Mouse (Mus musculus) hindbrain, embryonic 12.5 days (tissue): ENCODE results near the gene Adgrd1. TPM values are rescaled to one million over a fixed set of nuclear protein-coding genes. Genes with fewer than 3 reads are reported as not detected.

ENCODE experiments used
- ATAC-seq: fragments of 200-750 bp; cut with Nextera tagmentation; 2 replicates; pipeline ENCODE4 v1.8.0; 2017; ENCODE audit warnings: moderate TSS enrichment; ENCODE audit not compliant: low FRiP score
- H3K27ac ChIP-seq: fragments of 300-500 bp; sonication (generic); 2 replicates; pipeline ENCODE4 v1.5.1; 2016; ENCODE audit warnings: mild to moderate bottlenecking
- H3K27me3 ChIP-seq: fragments of 300-500 bp; sonication (generic); 2 replicates; pipeline ENCODE4 v1.6.1; 2016; ENCODE audit warnings: mild to moderate bottlenecking
- H3K36me3 ChIP-seq: fragments of 300-500 bp; sonication (generic); 2 replicates; pipeline ENCODE4 v1.6.1; 2016; ENCODE audit warnings: mild to moderate bottlenecking
- H3K4me1 ChIP-seq: fragments of 300-500 bp; sonication (generic); 2 replicates; pipeline ENCODE4 v1.6.1; 2016
- H3K4me2 ChIP-seq: fragments of 300-500 bp; sonication (generic); replicated peaks from 2 replicates; pipeline ENCODE4 v1.6.1; 2016; ENCODE audit warnings: mild to moderate bottlenecking
- H3K4me3 ChIP-seq: fragments of 300-500 bp; sonication (generic); 2 replicates; pipeline ENCODE4 v1.5.1; 2016; ENCODE audit warnings: mild to moderate bottlenecking
- H3K9ac ChIP-seq: fragments of 300-500 bp; sonication (generic); 2 replicates; pipeline ENCODE4 v1.6.1; 2016; ENCODE audit warnings: mild to moderate bottlenecking, moderate library complexity
- H3K9me3 ChIP-seq: fragments of 300-500 bp; sonication (generic); replicated peaks from 2 replicates; pipeline ENCODE4 v1.6.1; 2016; ENCODE audit warnings: mild to moderate bottlenecking
- WGBS: fragments of 180-500 bp; shearing (Covaris S2); methylation state at CpG from one replicate; pipeline ENCODE4 v1.1.7; 2016; 5-methylcytosine and 5-hydroxymethylcytosine counted together
- polyA plus RNA-seq: library from polyadenylated mRNA; unstranded; fragments of >200 nt; fragmentation: Nextera tagmentation; extraction: Ambion mirVana; gene quantifications from 2 replicates; pipeline ENCODE4 v1.2.1, GENCODE M21; 2016

Gene Adgrd1
- polyA plus RNA-seq, 1 experiment from 2014 or later = 0.09 TPM

DNA sequence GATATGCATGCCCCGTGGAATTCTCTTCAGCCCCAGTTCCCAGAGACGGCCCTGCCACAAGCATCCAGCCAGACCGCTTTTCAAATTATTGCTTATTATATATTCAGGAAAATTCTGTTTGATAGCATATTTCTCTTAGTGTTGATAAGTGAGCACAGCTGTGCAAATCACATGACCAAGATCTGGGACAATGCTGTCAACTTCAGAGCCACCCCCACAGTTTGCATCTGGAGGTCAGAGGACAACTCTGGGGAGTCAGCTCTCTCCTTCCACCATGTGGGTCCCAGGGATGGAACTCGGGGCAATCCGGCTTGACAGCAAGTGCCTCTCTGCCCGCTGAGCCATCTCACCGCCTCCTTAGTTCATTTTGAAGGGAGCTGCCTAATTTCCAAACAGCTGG, 69.0 kb downstream of the Adgrd1 start:
- Histone ChIP-seq H3K4me1 (peaks cover 13% of the 10 kb centered on the region), H3K27me3 (no peaks in the 10 kb centered on the region), H3K4me2 (no peak overlapping the region), H3K9me3 (no peaks in the 10 kb centered on the region), H3K36me3 (no peaks in the 10 kb centered on the region), H3K9ac (no peak overlapping the region), H3K27ac (no peak overlapping the region), H3K4me3 (no peak overlapping the region)
- ATAC-seq = no peak
- WGBS = 76% methylated on average over 7 of the region's 7 CpGs

DNA sequence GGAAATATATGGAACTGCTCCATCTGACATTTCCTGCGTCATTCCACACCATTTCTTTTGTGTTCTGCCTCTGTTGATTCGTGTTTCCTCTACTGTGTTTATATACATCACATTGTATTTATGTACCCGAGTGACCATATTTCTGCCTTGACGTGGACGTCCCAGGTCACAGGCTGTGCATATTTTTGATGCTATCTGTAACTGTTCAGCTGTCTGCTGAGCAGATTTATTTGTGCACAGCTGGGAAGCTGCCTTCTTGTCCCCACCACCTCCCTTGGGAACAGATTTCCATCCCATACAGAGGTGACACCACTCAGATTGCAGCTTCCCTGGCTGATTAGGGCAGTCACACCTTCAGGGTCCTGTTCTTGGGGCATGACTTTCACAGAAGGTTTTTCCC, 72.5 kb downstream of the Adgrd1 start:
- ATAC-seq = no peak
- peak overlapping the region; percentile 3; the same call in 1 of the 2 replicates for H3K27ac ChIP-seq
- H3K4me1 ChIP-seq = peaks cover 13% of the 10 kb centered on the region
- H3K36me3 ChIP-seq = no peaks in the 10 kb centered on the region
- no peaks in the 10 kb centered on the region for H3K9me3 ChIP-seq
- no peak overlapping the region for H3K4me2 ChIP-seq
- no peaks in the 10 kb centered on the region for H3K27me3 ChIP-seq
- 51% methylated on average over 5 of the region's 5 CpGs for WGBS
- no peak overlapping the region for H3K4me3 ChIP-seq
- no peak overlapping the region for H3K9ac ChIP-seq

DNA sequence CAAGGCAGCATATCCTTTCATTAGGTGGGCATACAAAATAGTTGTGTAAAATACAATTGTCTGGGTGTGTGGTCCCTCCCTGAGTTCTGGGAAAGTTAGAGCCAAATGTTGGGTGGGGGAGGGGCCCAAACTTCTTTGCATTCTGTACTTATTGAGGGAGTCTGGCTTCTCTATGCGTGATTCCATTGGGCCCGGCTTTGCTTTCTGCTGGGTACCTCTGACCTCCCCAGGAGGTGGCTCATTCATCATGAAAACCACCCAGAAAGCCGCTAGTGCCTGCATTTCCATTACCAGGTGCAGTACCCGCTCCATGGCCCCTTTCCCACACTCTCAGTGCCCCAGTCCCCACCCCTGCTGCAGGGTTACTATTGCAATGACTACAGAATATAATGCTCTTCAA, 73.0 kb downstream of the Adgrd1 start:
- Histone ChIP-seq H3K4me2 (no peak overlapping the region), H3K9ac (0 out of 2 replicates have a peak overlapping the region, but pooled peaks have one; percentile 8), H3K4me3 (no peak overlapping the region), H3K36me3 (no peaks in the 10 kb centered on the region), H3K4me1 (peaks cover 13% of the 10 kb centered on the region), H3K27me3 (no peaks in the 10 kb centered on the region), H3K27ac (no peak overlapping the region; the same call in 1 of the 2 replicates), H3K9me3 (no peaks in the 10 kb centered on the region)
- peak; percentile 67 for ATAC-seq
- 12% methylated on average over 4 of the region's 4 CpGs for WGBS

DNA sequence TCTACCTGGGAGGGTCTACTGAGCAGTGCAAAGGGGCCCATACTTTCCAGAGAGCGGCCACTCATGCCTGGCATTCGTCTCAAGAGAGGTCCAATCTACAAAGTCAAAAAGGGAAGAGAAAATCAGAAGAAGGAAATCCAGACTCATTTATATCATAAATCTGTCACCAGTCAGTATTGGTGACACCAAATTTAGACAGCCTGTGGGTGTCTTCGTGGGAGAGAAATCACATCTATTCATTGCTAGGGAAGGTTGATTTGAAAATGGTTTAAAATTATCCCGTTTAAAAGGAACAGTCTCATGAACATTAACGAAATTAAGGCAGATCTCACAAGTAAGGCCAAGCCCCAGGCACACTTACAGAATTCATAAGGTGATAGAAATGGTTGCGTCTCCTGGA, 76.0 kb downstream of the Adgrd1 start:
- H3K9ac ChIP-seq = no peak overlapping the region
- H3K27ac ChIP-seq = no peak overlapping the region
- H3K9me3 ChIP-seq = no peaks in the 10 kb centered on the region
- no peak for ATAC-seq
- 90% methylated on average over 6 of the region's 6 CpGs for WGBS
- H3K4me3 ChIP-seq = no peak overlapping the region
- no peaks in the 10 kb centered on the region for H3K36me3 ChIP-seq
- H3K27me3 ChIP-seq = no peaks in the 10 kb centered on the region; the same call in 1 of the 2 replicates
- H3K4me1 ChIP-seq = peaks cover 13% of the 10 kb centered on the region
- no peak overlapping the region for H3K4me2 ChIP-seq

DNA sequence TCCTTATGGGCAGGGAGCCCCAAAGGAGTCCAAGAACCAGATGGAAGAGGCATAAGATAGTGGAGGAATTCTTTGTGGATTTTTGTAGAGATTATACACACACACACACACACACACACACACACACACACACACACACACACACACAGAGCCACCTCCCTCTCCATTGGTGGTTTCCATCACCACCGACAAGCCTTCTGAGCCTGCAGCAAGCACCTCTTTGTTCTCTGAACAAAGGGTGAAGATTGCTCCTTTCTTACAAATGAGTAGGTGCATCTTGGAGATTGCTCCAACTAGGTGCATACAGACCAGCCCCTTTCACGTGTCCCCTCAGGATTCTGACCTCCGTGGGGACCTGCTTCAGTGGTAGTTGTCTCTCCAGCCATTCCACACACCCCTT, 79.4 kb downstream of the Adgrd1 start:
- Histone ChIP-seq H3K27ac (no peak overlapping the region), H3K9ac (no peak overlapping the region), H3K4me3 (no peak overlapping the region), H3K4me2 (no peak overlapping the region), H3K27me3 (peaks cover 4% of the 10 kb centered on the region; the same call in 1 of the 2 replicates), H3K36me3 (no peaks in the 10 kb centered on the region), H3K9me3 (no peaks in the 10 kb centered on the region), H3K4me1 (no peaks in the 10 kb centered on the region)
- 17% methylated on average over 3 of the region's 3 CpGs for WGBS
- ATAC-seq = no peak

DNA sequence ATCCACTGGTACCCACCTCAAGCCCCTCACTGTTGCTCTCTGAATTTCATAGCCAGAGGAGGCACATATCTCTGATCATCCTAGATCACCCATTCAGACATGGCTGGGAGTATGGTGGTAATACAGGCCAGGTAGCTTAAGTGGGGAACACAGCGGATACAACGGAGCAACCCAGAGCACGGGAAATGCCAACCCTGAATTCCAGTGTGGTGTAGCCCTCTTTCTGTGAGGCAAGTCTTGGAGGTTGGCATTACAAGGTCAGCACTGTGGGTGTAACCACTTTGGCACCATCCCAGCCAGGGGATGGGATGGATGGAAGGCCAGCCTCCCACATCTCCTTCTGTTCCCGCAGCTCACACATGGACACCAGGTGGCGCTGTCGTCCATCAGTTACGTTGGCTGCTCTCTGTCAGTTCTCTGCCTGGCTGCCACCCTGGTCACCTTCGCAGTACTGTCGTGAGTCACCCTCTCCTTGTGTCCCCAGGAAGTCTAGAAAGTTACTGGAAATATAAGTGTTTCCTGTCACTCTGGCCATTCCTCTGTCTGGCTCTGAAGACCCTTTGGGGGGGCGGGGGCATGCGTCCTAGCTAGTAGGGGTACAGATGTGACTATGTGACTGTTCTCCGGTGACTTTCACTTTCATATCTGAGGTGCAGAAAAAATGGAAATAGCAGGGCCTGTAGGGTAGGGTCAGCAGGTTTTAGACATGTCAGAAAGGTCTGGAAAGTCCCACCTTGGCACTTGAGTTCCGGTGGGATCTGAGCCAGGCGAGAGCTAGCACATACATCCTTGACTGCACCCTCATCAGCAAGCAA, 81.4 kb downstream of the Adgrd1 start:
- Histone ChIP-seq H3K9ac (no peak overlapping the region), H3K27me3 (peaks cover 10% of the 10 kb centered on the region; the same call in 1 of the 2 replicates), H3K27ac (no peak overlapping the region), H3K4me1 (peaks cover 7% of the 10 kb centered on the region; the same call in 1 of the 2 replicates), H3K4me3 (no peak overlapping the region), H3K9me3 (no peaks in the 10 kb centered on the region), H3K36me3 (no peaks in the 10 kb centered on the region), H3K4me2 (no peak overlapping the region)
- peak; percentile 44 for ATAC-seq
- 53% methylated on average over 14 of the region's 14 CpGs for WGBS

DNA sequence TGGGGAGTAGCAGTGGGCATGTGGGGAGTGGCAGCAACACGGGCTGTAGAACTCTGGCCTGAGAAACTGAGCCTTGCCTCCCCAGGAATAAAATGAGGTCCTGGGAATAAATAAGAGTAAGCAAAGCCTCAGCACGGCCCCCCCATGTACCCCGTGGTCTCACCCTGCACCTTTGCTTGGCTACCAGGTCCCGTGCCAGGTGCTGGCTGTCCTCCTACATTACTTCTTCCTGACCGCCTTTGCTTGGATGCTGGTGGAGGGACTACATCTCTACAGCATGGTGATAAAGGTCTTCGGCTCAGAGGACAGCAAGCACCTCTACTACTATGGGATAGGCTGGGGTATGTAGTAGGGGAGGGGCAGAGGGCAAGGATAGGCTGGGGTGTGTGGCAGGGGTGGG, 82.8 kb downstream of the Adgrd1 start:
- Histone ChIP-seq H3K27ac (no peak overlapping the region), H3K4me1 (peaks cover 15% of the 10 kb centered on the region), H3K4me3 (no peak overlapping the region), H3K9me3 (no peaks in the 10 kb centered on the region), H3K27me3 (peaks cover 10% of the 10 kb centered on the region; the same call in 1 of the 2 replicates), H3K4me2 (no peak overlapping the region), H3K36me3 (no peaks in the 10 kb centered on the region), H3K9ac (no peak overlapping the region)
- no peak for ATAC-seq
- 92% methylated on average over 6 of the region's 6 CpGs for WGBS

DNA sequence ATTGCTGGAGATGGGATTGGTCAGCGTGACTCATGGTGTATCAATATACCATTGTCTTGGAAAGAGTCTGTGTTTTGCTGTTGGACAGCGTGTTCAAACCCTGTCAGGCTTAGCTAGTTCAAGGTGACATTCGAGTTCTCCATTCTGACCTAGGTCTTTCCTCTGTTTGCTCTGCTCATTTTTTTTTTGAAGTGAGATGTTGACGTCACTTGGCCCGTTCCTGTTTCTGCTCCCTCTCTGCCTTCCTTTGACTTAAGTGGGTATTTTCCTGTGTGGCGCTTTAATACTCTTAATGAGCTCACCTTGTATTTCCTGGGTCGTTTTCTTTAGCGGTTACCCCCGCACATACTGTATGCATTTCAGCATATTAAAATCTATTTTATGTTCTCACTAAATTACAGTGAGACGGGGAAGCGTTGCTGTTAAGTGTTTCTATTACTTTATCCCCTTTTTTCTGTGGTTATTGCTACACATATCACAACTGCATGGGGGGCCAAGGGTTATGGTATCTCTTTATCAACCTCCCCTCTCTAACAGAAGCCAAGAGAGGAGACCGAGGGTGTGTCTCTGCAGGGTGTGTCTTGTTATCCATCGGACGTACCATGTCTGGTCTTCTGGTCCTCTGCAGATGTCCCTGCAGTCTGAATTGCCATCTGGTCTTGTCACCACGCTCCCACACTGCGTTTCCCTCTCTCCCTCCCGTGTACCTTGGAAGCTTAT, 83.6 kb downstream of the Adgrd1 start:
- Histone ChIP-seq H3K9ac (no peak overlapping the region), H3K4me1 (peaks cover 16% of the 10 kb centered on the region), H3K9me3 (no peaks in the 10 kb centered on the region), H3K36me3 (no peaks in the 10 kb centered on the region), H3K27me3 (peaks cover 10% of the 10 kb centered on the region; the same call in 1 of the 2 replicates), H3K4me2 (no peak overlapping the region), H3K27ac (no peak overlapping the region), H3K4me3 (no peak overlapping the region)
- no peak for ATAC-seq
- 83% methylated on average over 17 of the region's 17 CpGs for WGBS

DNA sequence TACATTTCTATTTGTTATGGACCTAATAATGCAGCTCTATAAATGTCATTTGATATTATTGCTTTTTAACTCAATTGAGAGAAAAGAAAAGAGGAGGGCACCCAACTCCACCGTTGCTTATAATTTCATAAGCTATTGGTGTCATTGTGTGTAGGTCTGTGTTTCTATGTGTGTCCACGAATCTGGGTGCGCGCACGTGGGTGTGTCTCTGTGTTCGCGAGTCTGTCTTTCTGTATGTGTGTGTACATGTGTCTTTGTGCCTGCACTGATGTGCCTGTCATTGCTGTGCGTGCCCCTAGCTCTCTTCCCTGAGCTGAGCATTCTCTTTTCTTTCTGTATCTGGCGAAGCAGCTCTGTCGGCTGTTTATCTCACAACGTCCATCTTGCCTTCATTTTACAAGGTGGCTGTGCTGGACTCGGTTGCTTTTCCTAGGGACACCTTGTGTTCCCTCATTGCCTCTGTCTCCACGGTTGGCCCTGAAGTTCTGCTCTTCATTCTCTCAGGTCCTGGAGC, 84.2 kb downstream of the Adgrd1 start:
- Histone ChIP-seq H3K9ac (no peak overlapping the region), H3K9me3 (no peaks in the 10 kb centered on the region), H3K27ac (no peak overlapping the region), H3K4me1 (peaks cover 16% of the 10 kb centered on the region), H3K4me3 (no peak overlapping the region), H3K4me2 (no peak overlapping the region), H3K36me3 (no peaks in the 10 kb centered on the region), H3K27me3 (peaks cover 10% of the 10 kb centered on the region; the same call in 1 of the 2 replicates)
- 81% methylated on average over 13 of the region's 13 CpGs for WGBS
- ATAC-seq = no peak

DNA sequence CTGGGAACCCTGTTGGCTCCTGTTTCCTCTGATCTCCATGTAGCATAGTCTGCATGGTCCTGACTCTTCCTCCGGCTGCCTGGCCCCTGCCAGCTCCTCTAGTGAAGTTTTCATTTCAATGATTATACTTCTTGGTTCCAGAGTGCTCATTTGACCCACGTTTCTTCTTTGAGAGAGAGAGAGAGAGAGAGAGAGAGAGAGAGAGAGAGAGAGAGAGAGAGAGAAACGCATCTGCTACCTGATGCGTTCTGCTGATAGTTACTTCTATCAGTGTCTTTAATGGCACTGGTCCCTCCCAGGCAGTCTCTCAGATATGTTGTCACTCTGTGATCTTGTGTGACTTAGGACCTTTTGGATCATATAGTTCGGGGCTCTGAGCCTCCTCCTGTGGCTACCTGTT, 84.9 kb downstream of the Adgrd1 start:
- Histone ChIP-seq H3K4me3 (no peak overlapping the region), H3K9ac (no peak overlapping the region), H3K27me3 (peaks cover 10% of the 10 kb centered on the region; the same call in 1 of the 2 replicates), H3K4me1 (peaks cover 16% of the 10 kb centered on the region), H3K9me3 (no peaks in the 10 kb centered on the region), H3K4me2 (no peak overlapping the region), H3K27ac (no peak overlapping the region), H3K36me3 (no peaks in the 10 kb centered on the region)
- ATAC-seq = no peak
- WGBS = 79% methylated on average over 5 of the region's 5 CpGs

DNA sequence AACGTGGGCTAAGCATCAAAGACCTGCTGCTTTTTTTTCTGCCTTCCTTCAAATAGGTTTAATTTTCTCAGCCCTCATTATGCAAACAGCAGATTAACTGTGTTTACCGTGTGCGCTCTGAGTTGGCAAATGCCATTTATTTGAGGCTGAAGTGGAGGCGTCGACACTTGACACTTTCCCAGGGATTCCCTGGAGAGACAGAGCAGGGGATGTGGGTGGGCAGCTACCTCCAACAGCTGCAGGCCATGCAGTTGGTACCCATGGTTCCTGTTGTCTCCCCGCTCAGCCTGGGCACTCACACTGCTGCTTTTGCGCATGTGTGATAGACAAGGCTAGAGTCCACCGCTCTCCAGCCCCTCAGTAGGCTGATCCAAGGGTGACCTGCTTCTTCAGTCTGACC, 86.0 kb downstream of the Adgrd1 start:
- Histone ChIP-seq H3K4me2 (no peak overlapping the region), H3K9me3 (no peaks in the 10 kb centered on the region), H3K4me1 (peaks cover 16% of the 10 kb centered on the region), H3K9ac (no peak overlapping the region), H3K4me3 (no peak overlapping the region), H3K36me3 (no peaks in the 10 kb centered on the region), H3K27ac (no peak overlapping the region), H3K27me3 (peaks cover 10% of the 10 kb centered on the region; the same call in 1 of the 2 replicates)
- ATAC-seq = no peak
- 40% methylated on average over 8 of the region's 8 CpGs for WGBS

DNA sequence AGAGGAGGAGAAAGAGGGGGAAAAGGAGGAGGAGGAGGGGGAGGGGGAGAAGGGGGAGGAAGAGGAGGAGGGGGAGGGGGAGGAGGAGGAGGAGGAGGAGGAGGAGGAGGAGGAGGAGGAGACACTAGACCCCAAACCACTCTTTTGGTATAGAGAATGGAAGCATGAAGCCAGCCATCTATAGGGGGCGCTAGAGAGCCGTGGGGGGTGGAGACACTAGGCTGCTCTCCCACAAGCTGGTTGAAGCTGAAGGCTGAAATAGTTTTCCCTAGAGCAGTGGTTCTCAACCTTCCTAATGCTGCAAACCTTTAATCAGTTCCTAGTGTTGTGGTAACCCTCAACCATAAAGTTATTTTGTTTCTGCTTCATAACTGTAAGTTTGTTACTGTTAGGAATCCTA, 89.7 kb downstream of the Adgrd1 start:
- H3K27me3 ChIP-seq = 0 out of 2 replicates have a peak, but pooled peaks cover 3% of the 10 kb centered on the region
- H3K4me2 ChIP-seq = no peak overlapping the region
- H3K4me3 ChIP-seq = no peak overlapping the region
- ATAC-seq = no peak
- H3K9ac ChIP-seq = no peak overlapping the region
- peaks cover 30% of the 10 kb centered on the region for H3K4me1 ChIP-seq
- H3K9me3 ChIP-seq = no peaks in the 10 kb centered on the region
- H3K27ac ChIP-seq = no peak overlapping the region
- 14% methylated on average over 2 of the region's 2 CpGs for WGBS
- no peaks in the 10 kb centered on the region for H3K36me3 ChIP-seq
